Mouse (Mus musculus): ENCODE measurements around the gene Frs2.

The Frs2 gene

DNA sequence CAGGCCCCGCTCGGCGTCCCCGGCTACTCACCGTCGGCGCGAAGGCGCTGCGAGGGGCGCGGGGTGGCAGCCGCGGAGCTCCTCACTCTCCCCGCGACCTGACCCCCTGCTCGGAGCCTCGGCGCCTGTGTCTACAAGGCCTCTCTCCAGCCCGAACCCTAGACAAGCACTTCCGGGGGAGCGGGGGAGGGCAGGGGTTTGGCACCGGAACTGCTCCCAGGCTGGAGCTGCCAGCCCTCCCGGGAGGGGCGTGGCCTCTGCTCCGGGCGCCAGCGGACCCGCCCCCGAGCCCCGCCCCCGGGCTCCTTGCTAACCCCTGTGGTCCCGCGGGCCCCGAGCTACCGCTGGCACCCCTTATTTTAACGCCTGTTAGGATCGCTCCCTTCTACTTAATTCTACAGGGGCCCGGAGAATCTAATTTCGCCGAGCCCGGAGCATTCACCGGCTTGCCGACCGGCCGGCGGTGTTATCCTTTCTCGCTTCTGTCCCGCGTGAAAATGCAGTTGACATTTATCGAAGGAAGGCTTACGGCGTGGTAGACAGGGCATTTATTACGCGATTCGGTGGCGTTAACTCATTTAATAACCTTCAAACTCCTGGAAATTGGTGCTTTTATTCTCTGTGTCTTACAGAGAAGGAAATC is at the start of gene Frs2:
Gene Frs2 (minus strand): TSS at position 174 of the 643 bp plus-strand sequence.
- DNase-seq (ENCODE audit: low spot score in 2 of 2): peak; percentile 90 to 91

DNA sequence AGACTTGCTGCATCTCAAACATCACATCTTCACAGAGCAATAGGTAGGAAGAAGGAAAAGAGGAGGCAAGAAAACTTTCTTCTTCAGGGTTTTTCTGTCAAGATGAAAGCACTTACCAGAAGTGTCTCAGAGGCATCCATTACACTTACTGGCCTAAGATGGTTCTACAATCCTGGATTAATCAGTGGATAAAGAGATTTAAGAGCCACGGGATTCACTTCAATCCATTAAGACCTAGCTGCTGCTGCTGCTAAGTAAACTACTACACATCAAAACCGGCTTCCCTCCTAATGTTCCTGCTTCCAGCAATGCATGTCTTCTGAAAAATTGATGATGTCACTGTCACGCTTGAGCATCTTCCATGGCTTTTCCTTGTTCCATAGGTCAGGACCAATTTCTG is 48.4 kb upstream of the Frs2 start:
- DNase-seq (ENCODE audit: low spot score in 2 of 2): no peak

DNA sequence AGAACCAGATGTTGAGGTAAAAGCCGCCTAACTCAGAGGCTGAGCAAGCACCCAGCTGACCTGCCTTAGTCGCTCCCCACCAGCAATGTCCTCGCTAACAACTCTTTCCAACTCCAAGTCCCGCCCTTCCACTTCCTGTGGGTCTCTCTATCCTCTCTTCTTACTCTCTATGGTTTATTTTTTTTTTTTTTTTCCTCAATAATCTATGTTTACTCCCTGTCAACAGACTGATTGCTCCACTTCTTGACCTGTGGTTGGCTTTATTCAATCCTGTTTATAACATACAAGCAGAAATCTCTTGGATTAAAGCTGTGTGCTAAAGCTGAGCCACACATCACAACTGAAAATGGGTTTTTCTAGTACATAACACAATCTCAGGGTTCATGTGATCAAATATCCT is 47.4 kb upstream of the Frs2 start:
- no peak for DNase-seq (ENCODE audit: low spot score in 2 of 2)

DNA sequence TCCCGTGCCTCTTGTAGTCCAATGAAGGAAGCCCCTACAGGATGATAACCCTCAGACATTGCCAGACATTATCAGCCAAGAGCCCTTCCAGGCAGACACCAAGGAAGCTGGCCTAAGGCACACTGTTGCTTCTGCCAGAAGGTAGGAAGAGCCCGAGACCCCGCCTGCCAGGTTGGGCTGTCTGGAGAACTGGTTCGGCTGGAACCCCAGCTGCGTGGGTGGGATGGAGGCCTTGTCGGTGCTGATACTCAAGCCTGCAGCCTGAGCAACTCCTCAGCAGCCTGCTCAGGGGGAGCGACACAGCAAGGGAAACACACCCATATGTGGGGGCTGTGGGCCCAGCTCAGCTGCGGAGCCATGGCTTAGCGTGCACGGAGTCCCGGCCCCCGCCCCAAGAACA is 46.7 kb upstream of the Frs2 start:
- DNase-seq (ENCODE audit: low spot score in 2 of 2): no peak

DNA sequence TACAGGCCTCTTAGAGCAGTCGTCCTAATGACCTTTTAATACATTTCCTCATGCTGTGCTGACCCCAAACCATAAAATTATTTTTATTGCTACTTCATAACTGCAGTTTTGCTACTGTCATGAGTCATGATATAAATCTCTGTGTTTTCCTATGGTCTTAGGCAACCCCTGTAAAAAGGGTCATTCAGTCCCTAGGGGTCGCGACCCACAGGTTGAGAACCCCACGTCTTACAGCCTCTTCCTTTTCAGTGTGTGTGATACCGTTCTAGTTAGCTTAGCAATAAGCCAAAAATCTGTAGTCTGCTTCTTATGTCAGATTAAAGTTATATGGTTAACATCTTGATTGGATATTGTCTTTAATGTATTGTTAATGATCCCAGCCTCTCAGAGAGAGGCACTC is 45.0 kb upstream of the Frs2 start:
- no peak for DNase-seq (ENCODE audit: low spot score in 2 of 2)

DNA sequence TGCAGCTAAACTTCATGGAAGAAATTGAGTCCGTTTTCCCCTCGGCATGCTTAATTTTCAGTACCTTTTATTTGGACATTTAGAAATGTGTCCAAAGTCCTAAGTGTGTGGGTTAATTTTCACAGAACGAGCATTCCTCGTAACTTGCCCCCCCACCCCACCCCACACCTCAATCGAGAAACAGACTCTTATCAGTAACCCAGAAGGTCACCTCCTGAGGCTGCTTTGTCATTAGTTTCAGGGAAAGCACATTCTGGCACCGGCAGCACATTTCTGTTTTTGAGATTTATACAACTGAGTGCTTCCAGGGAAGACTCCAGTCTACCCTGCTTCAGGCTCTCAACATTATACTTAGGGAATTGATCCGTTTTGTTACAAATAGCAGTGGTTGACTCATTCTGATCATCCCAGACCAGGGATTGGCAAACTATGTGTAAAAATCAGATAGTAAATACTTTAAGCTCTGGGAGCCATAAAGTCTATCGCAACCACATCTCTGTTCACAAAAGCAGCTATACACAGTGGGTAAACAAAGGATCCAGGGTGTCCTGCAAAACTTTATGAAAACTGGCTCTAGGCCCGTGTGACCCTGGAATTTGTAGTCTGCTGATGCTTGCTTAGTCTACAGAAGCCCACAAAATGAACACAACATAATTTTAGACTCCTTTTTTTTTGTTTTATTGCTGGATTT is 37.2 kb upstream of the Frs2 start:
- no peak for DNase-seq (ENCODE audit: low spot score in 2 of 2)

DNA sequence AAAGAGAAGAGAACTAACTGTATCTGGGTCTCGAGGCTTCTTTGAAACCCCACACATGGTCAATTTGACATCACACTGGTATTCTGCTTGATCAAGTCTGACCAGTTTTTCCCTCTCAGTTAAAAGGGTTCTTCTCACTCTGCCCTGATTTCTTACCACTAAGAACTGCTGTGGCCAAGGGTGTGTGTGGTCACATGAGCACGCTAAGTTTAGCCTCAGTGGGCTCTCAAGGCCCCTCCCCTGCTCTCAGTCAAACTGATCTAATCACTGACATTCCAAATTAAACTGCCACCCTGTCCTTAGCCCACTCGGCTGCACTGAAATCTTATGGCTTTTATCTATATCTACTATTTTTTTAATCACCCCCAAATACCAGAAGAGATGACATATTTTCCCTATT is 32.8 kb upstream of the Frs2 start:
- DNase-seq (ENCODE audit: low spot score in 2 of 2): no peak

DNA sequence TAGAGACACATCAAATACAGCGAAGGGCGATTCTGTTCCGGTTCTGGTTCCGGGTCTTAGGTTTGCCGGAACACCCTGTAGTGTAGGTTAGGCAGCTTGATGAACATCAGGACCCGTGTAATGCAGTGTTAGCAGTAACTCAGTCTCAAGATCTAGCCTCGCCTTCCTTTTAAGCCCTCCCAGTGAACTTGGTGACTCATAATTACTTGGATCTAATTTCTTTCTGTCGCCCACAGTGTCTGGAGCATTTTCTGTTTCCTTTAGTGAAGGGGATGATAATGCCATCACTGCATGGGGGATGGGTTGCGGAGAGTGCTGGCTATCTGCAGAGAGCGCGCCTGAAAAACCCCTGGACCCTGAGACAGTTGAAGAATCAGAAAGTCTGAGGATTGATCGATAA is 26.3 kb upstream of the Frs2 start:
- no peak for DNase-seq (ENCODE audit: low spot score in 2 of 2)

DNA sequence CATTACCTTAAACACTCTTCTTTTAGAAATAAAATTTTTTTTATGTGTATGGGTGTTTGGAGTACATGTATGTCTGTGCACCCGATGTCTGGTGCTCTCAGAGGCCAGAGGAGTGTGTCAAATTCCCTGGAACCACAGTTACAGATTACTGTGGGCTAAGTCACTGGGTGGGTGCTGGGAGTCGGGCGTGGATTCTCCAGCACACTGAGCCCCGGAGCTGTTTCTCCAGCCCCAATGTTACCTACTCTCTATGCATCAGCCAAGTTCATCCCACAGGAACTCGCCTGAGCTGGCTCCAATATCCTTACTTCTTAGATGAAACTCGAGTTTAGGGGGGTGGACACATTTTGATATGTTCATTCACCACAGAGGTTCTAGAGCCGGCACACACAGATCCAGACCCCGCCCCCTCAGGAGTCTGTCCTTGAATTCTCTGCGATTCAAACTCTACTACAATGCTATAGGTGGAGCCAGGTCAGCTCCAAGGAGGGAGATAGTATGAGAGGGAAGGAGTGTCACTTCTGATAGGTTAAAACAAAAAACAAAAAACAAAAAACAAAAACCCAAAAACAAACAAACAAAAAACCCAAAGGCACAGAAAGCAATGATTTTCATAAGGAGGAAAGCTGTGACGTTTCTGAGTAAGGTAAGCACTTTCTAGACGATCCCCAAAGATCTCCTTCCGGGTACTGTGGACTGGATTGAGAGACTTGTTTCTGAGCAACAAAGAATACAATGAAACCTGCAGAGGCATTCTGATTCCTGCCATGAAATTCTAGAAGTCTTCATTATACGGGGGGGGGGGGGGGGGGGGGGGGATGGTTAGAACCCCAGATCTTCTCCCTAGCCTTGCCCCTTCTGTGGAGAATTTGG is 25.5 kb upstream of the Frs2 start:
- no peak for DNase-seq (ENCODE audit: low spot score in 2 of 2)

DNA sequence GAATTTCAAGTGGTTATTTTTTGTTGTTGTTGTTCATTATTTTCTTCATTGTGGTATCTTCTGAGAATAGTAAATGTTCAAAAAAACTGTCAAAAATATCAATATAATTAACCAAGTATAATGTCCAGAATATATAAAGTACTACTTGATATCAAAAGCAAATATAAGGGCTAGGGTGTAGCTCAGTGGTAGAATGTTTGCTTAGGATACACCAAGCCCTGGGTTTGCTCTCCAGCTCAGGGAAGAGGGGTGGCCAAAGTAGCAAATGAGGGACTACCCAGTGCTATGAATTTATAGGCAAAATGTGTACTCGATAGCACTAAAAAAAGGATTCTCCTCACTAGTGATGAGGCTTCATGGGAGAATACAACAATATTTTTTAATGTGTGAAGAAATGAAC is 24.8 kb upstream of the Frs2 start:
- no peak for DNase-seq (ENCODE audit: low spot score in 2 of 2)

DNA sequence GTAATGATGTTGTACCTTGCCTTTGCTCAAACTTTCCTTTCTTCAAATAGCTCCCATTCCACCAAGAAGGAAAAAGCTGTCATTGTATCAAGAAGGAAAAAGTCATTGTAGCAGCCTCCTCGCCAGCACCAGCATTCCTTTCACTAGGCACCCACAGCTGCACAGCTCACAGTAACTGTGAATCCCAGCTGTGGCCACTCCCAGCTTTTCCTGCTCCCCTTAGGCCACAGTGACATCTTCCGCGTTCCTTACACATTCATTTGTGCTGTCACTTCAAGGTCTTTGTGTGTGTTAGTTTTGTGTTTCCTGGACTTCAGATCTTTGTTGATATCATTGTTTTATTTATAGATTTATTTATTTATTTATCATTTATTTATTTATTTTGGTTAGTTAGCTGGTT is 23.7 kb upstream of the Frs2 start:
- DNase-seq (ENCODE audit: low spot score in 2 of 2): no peak

DNA sequence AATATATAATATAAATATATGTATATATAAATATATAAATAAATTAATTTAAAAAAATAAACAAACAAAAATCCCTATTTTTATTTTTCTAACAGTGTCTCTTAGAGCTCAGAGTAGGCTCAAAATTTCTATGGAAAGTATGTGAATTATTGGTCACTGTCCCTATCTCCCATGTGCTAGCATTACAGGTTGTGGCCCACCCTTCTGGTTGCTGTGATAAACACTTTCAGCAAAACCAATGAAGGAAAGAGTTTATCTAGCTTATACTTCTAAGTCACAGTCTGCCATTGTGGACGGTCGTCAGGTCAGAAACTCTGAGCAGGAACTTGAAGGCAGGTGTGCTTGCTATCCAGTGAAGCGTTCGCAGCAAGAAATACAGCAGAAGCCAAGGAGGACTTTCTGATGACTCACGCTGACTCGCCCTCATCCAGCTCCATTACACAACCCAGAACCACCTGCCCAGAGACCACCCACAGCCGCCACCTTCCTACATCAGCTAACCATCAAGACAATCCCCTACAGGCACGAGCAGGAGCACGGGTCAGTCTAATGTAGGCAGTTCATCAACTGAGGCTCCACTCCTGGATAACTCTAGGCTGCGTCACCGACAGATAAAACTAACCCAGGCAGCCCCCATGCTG is 18.6 kb upstream of the Frs2 start:
- peak in 1 of 2 experiments; percentile 9 for DNase-seq (ENCODE audit: low spot score in 2 of 2)

DNA sequence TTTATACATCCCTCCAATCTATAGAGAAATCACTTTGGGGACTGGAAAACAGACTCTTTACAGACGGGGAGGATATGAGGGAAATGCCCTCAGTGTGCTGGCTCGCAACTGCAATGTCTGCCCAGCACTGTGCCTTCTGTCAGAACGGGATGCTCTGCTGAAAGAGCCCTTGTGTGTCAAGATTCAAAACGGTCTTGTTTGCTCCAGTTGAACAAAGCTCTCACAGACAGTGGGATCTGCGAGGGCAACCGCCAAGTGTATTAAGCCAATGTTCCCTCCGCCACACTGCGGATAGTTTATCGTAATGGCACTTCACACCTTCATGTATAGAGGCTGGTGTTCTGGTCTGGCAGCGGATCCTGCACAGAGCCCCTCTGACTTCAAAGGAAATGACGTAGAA is 14.3 kb upstream of the Frs2 start:
- DNase-seq (ENCODE audit: low spot score in 2 of 2): no peak

DNA sequence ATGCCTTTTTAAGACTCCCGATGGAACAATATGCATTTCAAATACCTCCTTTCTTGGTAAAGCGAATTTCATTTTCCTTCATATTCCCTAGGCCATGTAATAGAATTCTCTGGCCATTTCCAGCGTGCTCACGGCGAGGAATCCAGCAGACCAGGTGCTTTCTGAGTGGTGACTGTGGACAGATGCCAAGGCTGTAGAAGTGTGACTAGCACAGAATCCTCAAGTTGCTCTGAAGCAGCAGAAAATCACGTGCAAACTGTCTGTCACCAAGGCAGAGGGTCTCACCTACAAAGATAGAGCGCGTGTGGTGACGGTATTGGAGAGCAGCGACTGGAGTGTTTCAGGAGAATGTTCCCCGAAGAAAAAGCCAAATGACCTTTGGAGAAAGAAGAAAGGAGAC is 11.8 kb upstream of the Frs2 start:
- no peak for DNase-seq (ENCODE audit: low spot score in 2 of 2)

DNA sequence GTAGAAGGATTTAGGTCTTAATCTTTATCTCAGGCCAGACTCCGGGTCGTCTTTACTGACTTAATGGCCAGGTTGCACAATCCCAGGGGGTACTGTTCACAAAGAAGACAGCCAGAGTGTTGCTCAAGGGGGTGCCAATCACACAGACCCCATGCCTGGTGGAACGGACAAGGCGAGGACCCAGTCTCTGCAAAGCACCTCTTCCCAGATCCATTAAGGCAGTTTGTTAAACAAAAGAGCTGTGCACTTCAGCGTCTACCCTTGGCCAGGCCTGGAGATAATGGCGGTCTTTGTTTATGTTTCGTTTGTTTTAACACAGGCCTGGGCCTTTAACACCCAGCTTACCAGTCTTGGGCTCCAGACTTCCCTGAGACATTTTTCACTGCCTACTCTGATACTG is 3.9 kb upstream of the Frs2 start:
- DNase-seq (ENCODE audit: low spot score in 2 of 2): no peak

DNA sequence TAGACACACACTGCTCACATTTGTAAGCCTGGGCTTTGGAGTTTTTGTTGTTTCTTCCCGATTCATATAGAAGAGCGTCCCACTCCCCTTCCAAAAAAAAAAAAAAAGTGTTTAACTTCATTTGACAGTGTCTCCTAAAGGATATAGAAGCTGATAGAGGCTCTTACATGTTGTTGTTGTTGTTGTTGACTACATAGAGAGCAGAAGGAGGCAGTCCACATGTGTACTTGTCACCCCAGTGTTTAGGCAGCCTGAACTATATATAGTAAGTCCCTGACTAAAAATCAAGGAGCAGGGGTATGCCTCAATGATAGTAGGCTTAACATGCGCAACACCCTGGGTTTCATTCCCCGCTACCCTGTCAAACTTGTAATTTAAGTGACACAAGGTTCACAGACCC is 3.3 kb upstream of the Frs2 start:
- no peak for DNase-seq (ENCODE audit: low spot score in 2 of 2)

DNA sequence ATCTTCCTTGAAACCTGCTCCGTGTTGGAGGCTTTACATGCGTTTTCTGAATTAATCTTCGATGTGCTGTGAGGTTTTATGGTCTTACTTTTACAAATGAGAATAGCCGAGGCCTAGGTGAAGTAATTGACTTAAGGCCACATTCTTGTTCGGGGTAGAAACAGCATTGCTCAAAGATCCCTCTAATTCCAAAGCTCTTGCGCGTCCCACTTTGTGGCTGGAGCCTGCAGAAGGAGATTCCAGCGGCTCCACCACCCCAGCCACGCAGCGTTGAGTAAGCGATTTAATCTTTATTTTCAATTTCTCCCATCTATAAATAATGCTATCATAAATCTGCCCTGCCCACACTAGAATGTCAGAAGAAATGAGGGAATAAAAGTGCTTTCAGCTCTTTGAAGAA is 2.9 kb upstream of the Frs2 start:
- DNase-seq (ENCODE audit: low spot score in 2 of 2): no peak

DNA sequence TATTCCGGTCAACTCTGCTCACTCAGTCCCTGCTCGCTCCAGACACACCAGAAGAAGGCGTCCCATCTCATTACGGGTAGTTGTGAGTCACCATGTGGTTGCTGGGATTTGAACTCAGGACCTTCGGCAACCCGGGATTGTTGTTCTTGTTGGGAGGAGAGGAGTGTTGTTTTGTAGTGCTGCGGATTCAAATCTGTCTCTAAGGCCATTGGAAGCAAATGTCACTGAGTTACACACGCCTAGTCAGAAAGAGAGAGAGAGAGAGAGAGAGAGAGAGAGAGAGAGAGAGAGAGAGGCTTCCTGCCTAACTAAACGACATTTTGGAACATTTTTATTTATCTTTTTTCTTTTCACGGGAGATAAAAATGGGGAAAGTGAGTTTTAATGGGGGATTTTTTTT is 2.4 kb upstream of the Frs2 start:
- DNase-seq (ENCODE audit: low spot score in 2 of 2): no peak

DNA sequence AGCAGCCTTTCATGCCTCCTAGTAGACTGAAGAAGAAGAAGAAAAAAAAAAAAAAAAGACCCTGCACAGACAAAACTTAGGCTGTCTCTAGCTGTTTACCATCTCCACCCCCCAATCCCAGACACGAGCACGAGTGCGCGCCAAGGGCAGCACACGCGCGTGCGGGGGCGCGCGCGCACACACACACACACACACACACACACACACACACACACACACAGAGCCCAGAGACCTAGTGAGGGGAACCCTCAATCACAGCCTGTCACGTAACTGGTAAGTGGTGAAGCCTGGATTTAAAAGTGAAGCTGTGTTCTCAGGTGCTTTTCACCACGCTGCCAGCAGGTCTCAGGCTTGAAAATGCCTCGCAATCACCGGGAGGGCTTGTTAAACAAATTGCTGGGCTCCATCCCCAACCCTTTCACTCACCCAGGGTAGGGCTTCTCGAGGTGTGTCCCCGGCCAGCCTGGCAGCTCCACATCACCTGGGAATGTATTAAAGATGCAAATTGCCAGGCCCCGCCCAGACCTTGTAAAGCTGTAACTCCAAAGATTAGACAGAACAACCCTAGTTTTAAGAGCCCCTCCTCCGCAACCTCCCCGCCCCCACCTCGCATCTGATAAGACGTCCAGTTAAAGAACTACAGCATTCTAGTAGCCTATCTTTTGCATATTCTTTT is 1.7 kb upstream of the Frs2 start:
- DNase-seq (ENCODE audit: low spot score in 2 of 2): peak in 1 of 2 experiments; percentile 10

DNA sequence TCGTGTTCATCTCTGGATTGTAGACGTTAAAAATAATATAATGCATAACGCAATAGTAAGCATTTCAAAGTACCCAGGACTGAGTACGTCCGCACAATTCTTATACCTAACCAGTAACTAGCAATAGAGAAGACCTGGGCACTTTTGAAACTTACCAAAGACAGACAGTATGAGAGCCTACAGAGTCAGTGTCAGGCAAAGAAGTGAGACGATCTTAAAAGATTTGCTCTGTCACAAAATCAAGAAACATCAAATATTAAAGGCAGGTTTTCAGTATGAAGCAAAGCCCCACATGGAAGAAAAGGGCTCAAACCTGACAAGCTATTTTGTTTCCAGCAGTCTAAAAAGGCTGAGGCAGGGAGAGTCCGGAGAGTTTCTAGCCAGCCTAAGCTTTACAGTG is 907 bp upstream of the Frs2 start:
- no peak for DNase-seq (ENCODE audit: low spot score in 2 of 2)

DNA sequence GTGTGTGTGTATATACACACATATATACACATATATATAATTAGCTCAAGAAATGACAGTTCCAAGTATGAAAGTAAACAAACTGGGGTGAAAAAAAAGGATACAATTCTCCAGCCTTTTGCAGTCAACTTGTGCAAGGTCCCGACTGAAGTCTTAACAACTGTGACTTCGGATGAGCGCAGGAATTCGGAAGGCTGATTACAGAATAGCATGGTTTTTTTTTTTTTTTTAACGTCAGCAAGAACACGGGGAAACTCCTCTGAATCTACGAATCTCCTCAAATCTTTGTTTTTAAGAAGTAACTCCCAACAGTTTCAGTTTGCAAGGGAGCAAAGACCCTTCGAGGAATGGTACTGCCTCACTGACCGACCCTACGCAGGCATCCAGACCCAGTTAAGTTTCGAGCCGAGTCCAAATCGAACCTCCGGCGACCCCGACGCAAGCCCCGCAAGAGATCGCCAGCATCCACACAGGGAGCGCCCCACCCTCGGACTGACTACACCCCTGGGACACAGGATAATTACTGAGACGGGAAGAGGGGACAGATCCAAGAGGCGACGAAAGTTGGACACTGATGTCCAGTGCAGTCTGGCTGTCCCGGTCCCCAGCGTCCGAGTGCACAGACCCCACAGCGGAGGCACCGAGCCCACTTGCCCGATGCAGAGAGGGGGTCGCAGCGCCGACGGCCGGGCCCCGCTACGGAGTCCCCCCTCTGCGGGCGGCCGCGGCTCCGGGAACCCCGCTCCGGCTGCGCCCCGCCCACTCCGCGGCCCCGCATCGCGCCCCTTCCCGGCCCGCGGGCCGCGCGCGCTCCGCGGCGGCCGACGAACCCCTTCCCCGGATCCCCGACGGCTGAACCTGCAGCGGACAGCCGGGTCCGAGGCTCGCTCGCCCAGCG is 622 bp downstream of the Frs2 start:
- DNase-seq (ENCODE audit: low spot score in 2 of 2): peak in 1 of 2 experiments; percentile 13

Data from spleen, postnatal 14 days (tissue).